Mouse (Mus musculus): Measurements from ENCODE around the gene Htr7. TPM values are rescaled to one million over a fixed set of nuclear protein-coding genes. Genes with fewer than 3 reads are reported as not detected.

Htr7 gene
- polyA plus RNA-seq, 1 experiment from 2014 or later: 0.77 TPM

DNA sequence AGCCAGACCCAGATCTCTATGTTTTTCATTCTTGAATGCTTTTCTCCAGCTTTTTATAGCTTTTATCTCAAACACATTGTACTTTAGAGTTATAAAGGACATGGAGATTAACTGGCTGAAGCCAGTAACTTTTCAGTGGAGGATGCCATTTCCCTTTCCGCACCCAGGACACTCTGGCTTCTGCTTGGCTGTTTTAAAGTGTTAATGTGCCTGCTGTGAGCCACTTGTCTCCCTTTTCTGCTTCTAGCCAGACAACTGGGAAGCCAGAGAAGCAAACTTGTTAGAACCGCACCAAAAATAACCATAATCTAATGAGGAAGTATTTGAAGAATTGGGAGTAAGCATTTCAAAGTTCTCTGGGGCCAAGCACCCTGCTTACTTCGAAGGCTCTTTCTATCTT is 42.5 kb downstream of the Htr7 start:
- H3K4me3 ChIP-seq: no peak overlapping the region
- ATAC-seq (ENCODE audit: low FRiP score, low read depth): no peak
- no peak overlapping the region for H3K9ac ChIP-seq (replicated peaks)
- H3K9me3 ChIP-seq: no peaks in the 10 kb centered on the region
- H3K4me1 ChIP-seq: no peaks in the 10 kb centered on the region
- no peaks in the 10 kb centered on the region for H3K36me3 ChIP-seq
- WGBS: 18% methylated on average over 3 of the region's 3 CpGs
- no peaks in the 10 kb centered on the region for H3K27me3 ChIP-seq
- H3K27ac ChIP-seq (replicated peaks): no peak overlapping the region
- H3K4me2 ChIP-seq (replicated peaks): no peak overlapping the region

GRCm38 (mm10) chr19:36006277-36006676 is 51.0 kb downstream of the Htr7 start:
- Histone ChIP-seq H3K9me3 (no peaks in the 10 kb centered on the region), H3K27me3 (no peaks in the 10 kb centered on the region), H3K27ac (replicated peaks) (no peak overlapping the region), H3K36me3 (no peaks in the 10 kb centered on the region), H3K4me2 (replicated peaks) (no peak overlapping the region), H3K4me1 (peaks cover 8% of the 10 kb centered on the region; the same call in 1 of the 2 replicates), H3K4me3 (no peak overlapping the region), H3K9ac (replicated peaks) (no peak overlapping the region)
- WGBS: 90% methylated on average over 6 of the region's 6 CpGs
- ATAC-seq (ENCODE audit: low FRiP score, low read depth): no peak

GRCm38 (mm10) chr19:36004961-36005360 is 52.3 kb downstream of the Htr7 start:
- Histone ChIP-seq H3K4me1 (peaks cover 14% of the 10 kb centered on the region; the same call in 1 of the 2 replicates), H3K27me3 (no peaks in the 10 kb centered on the region), H3K4me3 (no peak overlapping the region), H3K9ac (replicated peaks) (no peak overlapping the region), H3K27ac (replicated peaks) (no peak overlapping the region), H3K4me2 (replicated peaks) (no peak overlapping the region), H3K36me3 (no peaks in the 10 kb centered on the region), H3K9me3 (no peaks in the 10 kb centered on the region)
- WGBS: 63% methylated on average over 2 of the region's 2 CpGs
- ATAC-seq (ENCODE audit: low FRiP score, low read depth): no peak

DNA sequence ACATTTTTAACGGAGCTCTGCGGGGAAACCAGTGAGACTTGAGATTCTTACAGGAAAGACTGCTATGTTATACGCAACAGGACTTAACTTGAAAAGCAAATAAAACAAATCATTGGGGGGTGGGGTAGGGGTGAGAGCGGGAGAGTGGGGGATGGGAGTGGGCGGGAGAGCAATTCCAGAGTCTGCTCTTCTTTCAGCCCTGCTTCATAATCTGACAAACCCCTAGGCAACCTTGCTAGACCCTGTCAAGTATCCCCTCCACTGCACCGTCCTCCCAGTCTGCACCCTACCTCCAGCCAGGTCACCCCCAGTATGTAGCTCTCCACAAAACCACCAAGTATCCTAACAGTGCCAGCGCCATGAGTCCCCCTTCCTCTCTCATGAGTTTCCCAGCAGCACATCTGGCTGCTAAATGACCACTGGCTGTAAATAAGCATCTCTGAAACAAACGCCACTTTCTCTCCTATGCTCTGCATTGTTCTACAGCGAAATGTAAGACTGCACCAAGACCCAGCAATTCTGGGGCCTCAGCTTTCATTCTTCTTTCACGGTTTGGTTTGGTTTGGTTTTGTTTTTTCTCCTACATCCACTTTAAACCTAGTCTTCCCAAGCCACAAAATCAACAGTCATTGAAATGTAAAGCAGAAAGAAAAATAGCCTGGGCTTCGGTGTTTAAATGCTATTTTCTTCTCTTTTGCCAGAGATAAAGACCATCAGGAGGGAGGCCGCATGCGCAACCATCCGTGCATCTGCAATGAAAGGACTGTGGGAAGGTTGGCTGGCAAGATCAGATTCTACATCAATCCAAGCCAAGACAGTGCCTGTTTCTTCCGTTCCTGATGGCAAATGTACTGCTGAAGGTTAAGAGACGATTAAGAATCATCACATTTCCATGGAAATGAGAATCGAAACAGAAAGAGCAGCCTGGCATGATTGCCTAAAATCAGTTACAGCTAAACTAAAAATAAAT is 54.5 kb downstream of the Htr7 start:
- peak; percentile 52; the same call in 1 of the 2 replicates for ATAC-seq (ENCODE audit: low FRiP score, low read depth)
- H3K4me2 ChIP-seq (replicated peaks): 0 out of 2 replicates have a peak overlapping the region, but pooled peaks have one; percentile 3
- peaks cover 14% of the 10 kb centered on the region; the same call in 1 of the 2 replicates for H3K4me1 ChIP-seq
- H3K27me3 ChIP-seq: no peaks in the 10 kb centered on the region
- no peaks in the 10 kb centered on the region for H3K36me3 ChIP-seq
- WGBS: 36% methylated on average over 17 of the region's 17 CpGs
- peak overlapping the region; percentile 39; the same call in 1 of the 2 replicates for H3K27ac ChIP-seq (replicated peaks)
- no peak overlapping the region for H3K9ac ChIP-seq (replicated peaks)
- no peaks in the 10 kb centered on the region for H3K9me3 ChIP-seq
- no peak overlapping the region for H3K4me3 ChIP-seq

DNA sequence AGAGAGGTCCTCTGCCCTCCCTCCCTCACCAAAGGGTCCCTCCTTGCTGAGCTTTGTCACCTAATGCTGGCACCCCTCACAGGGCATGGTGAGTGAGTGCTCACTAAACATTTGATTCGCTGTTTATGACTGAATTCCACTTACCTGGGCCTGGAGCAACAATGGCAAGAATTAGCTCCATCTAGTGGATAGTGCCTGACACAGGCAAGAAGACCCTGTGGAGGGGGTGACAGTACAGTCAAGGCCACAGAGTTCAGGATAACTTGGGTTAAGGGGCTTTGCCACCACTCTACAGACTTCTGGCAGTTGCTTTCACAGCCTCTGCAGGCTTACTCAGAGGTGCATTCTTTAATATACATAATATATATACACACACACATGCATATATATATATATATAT is 55.8 kb downstream of the Htr7 start:
- H3K4me1 ChIP-seq: peaks cover 14% of the 10 kb centered on the region; the same call in 1 of the 2 replicates
- 48% methylated on average over 1 of the region's 1 CpGs for WGBS
- 0 out of 2 replicates have a peak, but pooled peaks have one; percentile 55 for ATAC-seq (ENCODE audit: low FRiP score, low read depth)
- no peaks in the 10 kb centered on the region for H3K9me3 ChIP-seq
- H3K4me3 ChIP-seq: no peak overlapping the region
- H3K27me3 ChIP-seq: no peaks in the 10 kb centered on the region
- no peak overlapping the region for H3K9ac ChIP-seq (replicated peaks)
- no peak overlapping the region for H3K4me2 ChIP-seq (replicated peaks)
- no peak overlapping the region for H3K27ac ChIP-seq (replicated peaks)
- H3K36me3 ChIP-seq: no peaks in the 10 kb centered on the region

- Histone ChIP-seq H3K4me1 (peaks cover 14% of the 10 kb centered on the region; the same call in 1 of the 2 replicates), H3K4me3 (no peak overlapping the region), H3K27ac (replicated peaks) (no peak overlapping the region), H3K9me3 (no peaks in the 10 kb centered on the region), H3K36me3 (no peaks in the 10 kb centered on the region), H3K9ac (replicated peaks) (no peak overlapping the region), H3K27me3 (no peaks in the 10 kb centered on the region), H3K4me2 (replicated peaks) (no peak overlapping the region)
- WGBS: 69% methylated on average over 6 of the region's 6 CpGs
- peak; percentile 50 for ATAC-seq (ENCODE audit: low FRiP score, low read depth)
These were observed 56.4 kb downstream of the Htr7 start for GRCm38 (mm10) chr19:36000955-36001354.

DNA sequence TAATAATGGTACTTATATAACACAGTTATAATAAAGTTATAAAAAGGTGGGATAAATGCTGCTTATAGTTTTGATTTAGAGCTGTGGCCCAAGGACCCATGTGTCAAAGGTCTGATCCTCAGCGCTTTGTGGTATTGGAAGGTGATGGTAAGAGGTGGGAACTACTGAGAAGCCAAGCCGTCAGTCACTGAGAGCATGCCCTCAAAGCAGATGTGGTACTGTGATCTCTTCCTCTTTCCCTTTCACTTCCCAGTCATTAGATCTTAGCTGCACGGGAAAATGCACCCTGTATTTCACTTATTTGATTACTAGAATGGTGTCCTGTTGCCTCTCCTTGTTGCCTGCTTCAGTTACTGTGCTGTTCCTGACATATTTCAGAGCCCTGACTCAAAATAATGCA is 59.9 kb downstream of the Htr7 start:
- no peak for ATAC-seq (ENCODE audit: low FRiP score, low read depth)
- Histone ChIP-seq H3K9me3 (no peaks in the 10 kb centered on the region), H3K9ac (replicated peaks) (no peak overlapping the region), H3K27ac (replicated peaks) (no peak overlapping the region), H3K4me3 (no peak overlapping the region), H3K4me1 (peaks cover 8% of the 10 kb centered on the region; the same call in 1 of the 2 replicates), H3K4me2 (replicated peaks) (no peak overlapping the region), H3K27me3 (no peaks in the 10 kb centered on the region), H3K36me3 (no peaks in the 10 kb centered on the region)
- 78% methylated on average over 3 of the region's 3 CpGs for WGBS

- Histone ChIP-seq H3K9me3 (no peaks in the 10 kb centered on the region), H3K27ac (replicated peaks) (no peak overlapping the region), H3K9ac (replicated peaks) (no peak overlapping the region), H3K4me3 (no peak overlapping the region), H3K36me3 (no peaks in the 10 kb centered on the region), H3K4me2 (replicated peaks) (no peak overlapping the region), H3K27me3 (no peaks in the 10 kb centered on the region), H3K4me1 (no peaks in the 10 kb centered on the region)
- no peak for ATAC-seq (ENCODE audit: low FRiP score, low read depth)
- 77% methylated on average over 1 of the region's 1 CpGs for WGBS
These were observed 69.8 kb downstream of the Htr7 start for GRCm38 (mm10) chr19:35987461-35987860.

DNA sequence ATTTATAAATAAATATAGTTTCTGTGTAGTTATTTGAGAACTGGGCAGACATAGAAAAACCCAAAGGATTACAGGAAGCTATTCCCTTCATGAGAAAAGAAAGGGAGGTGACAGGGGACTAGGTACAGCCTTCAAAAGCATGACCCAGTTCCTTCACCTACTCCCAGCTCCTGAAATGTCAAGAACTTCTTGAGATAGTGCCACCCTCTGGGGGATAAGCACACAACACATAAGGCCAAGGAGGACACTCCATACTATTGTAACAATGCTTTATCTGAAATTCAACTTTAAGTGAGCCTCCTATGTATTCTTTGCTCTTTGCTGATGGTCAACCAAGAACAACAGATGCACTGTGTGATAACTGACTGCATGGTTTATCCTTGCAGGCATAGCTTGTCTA is 82.6 kb downstream of the Htr7 start:
- Histone ChIP-seq H3K36me3 (no peaks in the 10 kb centered on the region), H3K4me1 (no peaks in the 10 kb centered on the region), H3K27ac (replicated peaks) (no peak overlapping the region), H3K4me2 (replicated peaks) (no peak overlapping the region), H3K9me3 (no peaks in the 10 kb centered on the region), H3K27me3 (no peaks in the 10 kb centered on the region), H3K4me3 (no peak overlapping the region), H3K9ac (replicated peaks) (no peak overlapping the region)
- ATAC-seq (ENCODE audit: low FRiP score, low read depth): no peak

- Histone ChIP-seq H3K9ac (replicated peaks) (no peak overlapping the region), H3K9me3 (no peaks in the 10 kb centered on the region), H3K4me2 (replicated peaks) (no peak overlapping the region), H3K27ac (replicated peaks) (no peak overlapping the region), H3K27me3 (no peaks in the 10 kb centered on the region), H3K36me3 (no peaks in the 10 kb centered on the region), H3K4me3 (no peak overlapping the region), H3K4me1 (no peaks in the 10 kb centered on the region)
- 86% methylated on average over 5 of the region's 5 CpGs for WGBS
- ATAC-seq (ENCODE audit: low FRiP score, low read depth): no peak
These were observed 99.7 kb downstream of the Htr7 start for GRCm38 (mm10) chr19:35957656-35958055.

DNA sequence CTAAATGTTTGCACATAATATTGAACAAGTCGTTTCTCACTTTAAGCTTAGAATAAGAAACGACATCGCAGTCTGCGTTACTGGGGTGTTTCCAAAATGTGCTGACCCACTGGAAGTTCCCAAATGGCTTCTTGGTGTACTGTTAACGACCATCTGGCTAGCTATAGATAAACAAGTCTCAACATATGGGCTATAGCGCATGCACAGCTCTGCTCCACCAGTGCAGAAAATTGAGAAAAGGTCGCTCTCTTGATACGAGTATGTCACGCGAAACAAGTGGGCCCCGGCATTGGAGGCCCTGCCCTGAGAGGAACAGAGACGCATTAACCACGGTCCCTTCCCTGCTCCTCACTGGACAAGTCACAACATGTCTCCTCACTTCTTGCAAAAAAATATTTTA is 101.6 kb downstream of the Htr7 start:
- no peaks in the 10 kb centered on the region for H3K27me3 ChIP-seq
- H3K27ac ChIP-seq (replicated peaks): no peak overlapping the region
- no peak for ATAC-seq (ENCODE audit: low FRiP score, low read depth)
- H3K9me3 ChIP-seq: 0 out of 2 replicates have a peak, but pooled peaks cover 3% of the 10 kb centered on the region
- H3K4me1 ChIP-seq: no peaks in the 10 kb centered on the region
- no peak overlapping the region for H3K4me3 ChIP-seq
- WGBS: 91% methylated on average over 13 of the region's 13 CpGs
- H3K9ac ChIP-seq (replicated peaks): no peak overlapping the region
- no peaks in the 10 kb centered on the region for H3K36me3 ChIP-seq
- no peak overlapping the region for H3K4me2 ChIP-seq (replicated peaks)

DNA sequence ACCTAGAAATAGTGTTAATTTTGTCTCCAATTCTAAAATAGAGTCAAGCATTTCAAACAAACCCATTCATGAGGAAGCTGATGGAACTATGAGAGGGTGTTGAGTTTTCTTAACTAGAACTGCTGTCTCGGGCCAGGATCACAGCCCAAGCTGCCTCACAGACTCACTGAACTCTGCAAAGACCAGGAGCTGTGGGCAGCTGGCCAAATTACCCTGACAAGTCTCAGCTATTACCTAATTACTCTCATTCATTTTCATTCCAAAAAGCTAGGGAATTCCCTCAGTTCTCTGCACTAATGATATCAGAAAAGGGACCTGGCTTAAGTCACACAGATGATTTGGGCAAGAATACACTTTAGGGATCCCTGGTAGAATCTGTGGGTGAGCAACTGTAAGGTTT is 107.4 kb downstream of the Htr7 start:
- Histone ChIP-seq H3K4me1 (no peaks in the 10 kb centered on the region), H3K27me3 (no peaks in the 10 kb centered on the region), H3K27ac (replicated peaks) (no peak overlapping the region), H3K36me3 (no peaks in the 10 kb centered on the region), H3K9ac (replicated peaks) (no peak overlapping the region), H3K4me3 (no peak overlapping the region), H3K4me2 (replicated peaks) (no peak overlapping the region), H3K9me3 (0 out of 2 replicates have a peak, but pooled peaks cover 3% of the 10 kb centered on the region)
- no peak for ATAC-seq (ENCODE audit: low FRiP score, low read depth)
- WGBS: 51% methylated on average over 1 of the region's 1 CpGs

Data from midbrain, embryonic 12.5 days (tissue).